Mouse (Mus musculus) ES-E14 (cell line): ENCODE results near the gene Fxyd5. TPM values are rescaled to one million over a fixed set of nuclear protein-coding genes. Genes with fewer than 3 reads are reported as not detected.

Experiments used
- DNase-seq: peaks from one replicate; pipeline ENCODE4 v3.0.0-alpha.2; 2013; ENCODE audit warnings: low read depth, low spot score
- H3K27ac ChIP-seq: 2 replicates; pipeline ENCODE4 v1.5.1; 2012; ENCODE audit warnings: low read depth, mild to moderate bottlenecking, low read length, moderate library complexity, mixed read lengths; ENCODE audit not compliant: poor library complexity, insufficient read depth, severe bottlenecking
- H3K36me3 ChIP-seq: 2 replicates; pipeline ENCODE4 v1.6.1; 2012; ENCODE audit warnings: mild to moderate bottlenecking, low read length, moderate library complexity, mixed read lengths; ENCODE audit not compliant: control insufficient read depth, poor library complexity, insufficient read depth, severe bottlenecking
- H3K4me1 ChIP-seq, 2 experiments: fragments of 150-350 bp in 1 of 2; sonication (generic) in 1 of 2; 2 replicates each; pipeline ENCODE4 v1.6.1; 2012; ENCODE audit warnings: low read length in 2 of 2, mild to moderate bottlenecking in 1 of 2, mixed read lengths in 1 of 2; ENCODE audit not compliant: control insufficient read depth in 2 of 2, insufficient read depth in 2 of 2, poor library complexity in 1 of 2
- H3K4me3 ChIP-seq, 2 experiments: fragments of 150-350 bp in 1 of 2; sonication (generic) in 1 of 2; 2 replicates each; pipeline ENCODE4 v1.5.1; 2012; ENCODE audit warnings: low read length in 2 of 2, low read depth in 1 of 2, mild to moderate bottlenecking in 1 of 2, mixed read lengths in 1 of 2; ENCODE audit not compliant: insufficient read depth in 1 of 2, poor library complexity in 1 of 2, severe bottlenecking in 1 of 2
- H3K9ac ChIP-seq: 2 replicates; pipeline ENCODE4 v1.6.1; 2012; ENCODE audit warnings: low read depth, mild to moderate bottlenecking, low read length, mixed read lengths; ENCODE audit not compliant: poor library complexity, insufficient read depth, severe bottlenecking
- H3K9me3 ChIP-seq: fragments of 150-350 bp; sonication (generic); 2 replicates; pipeline ENCODE4 v1.6.1; 2012; ENCODE audit warnings: low read depth, mild to moderate bottlenecking, low read length; ENCODE audit not compliant: control insufficient read depth, insufficient read depth
- CHD2 ChIP-seq: IDR thresholded peaks from 2 replicates; pipeline ENCODE4 v1.6.1; 2014; ENCODE audit warnings: mild to moderate bottlenecking, low read depth, low read length, inconsistent platforms
- HCFC1 ChIP-seq: IDR thresholded peaks from 2 replicates; pipeline ENCODE4 v1.6.1; 2012; ENCODE audit warnings: low read length, inconsistent platforms, borderline replicate concordance; ENCODE audit not compliant: insufficient read depth
- MAFK ChIP-seq: IDR thresholded peaks from 2 replicates; pipeline ENCODE4 v1.6.1; 2014; ENCODE audit warnings: mild to moderate bottlenecking, low read depth, low read length, inconsistent platforms; ENCODE audit not compliant: insufficient read depth
- ZC3H11A ChIP-seq: IDR thresholded peaks from 2 replicates; pipeline ENCODE4 v1.6.1; 2012; ENCODE audit warnings: low read depth, mild to moderate bottlenecking, inconsistent platforms, low read length, borderline replicate concordance
- ZNF384 ChIP-seq: IDR thresholded peaks from 2 replicates; pipeline ENCODE4 v1.6.1; 2012; ENCODE audit warnings: low read depth, low read length, inconsistent platforms
- in situ Hi-C, 2 experiments: fragments of 600-800 bp; cut with MboI; formaldehyde crosslinking; loops; one replicate each; pipeline ENCODE4 v1.15.1; 2025; ENCODE audit warnings: low sequenced_read_pairs in 2 of 2, inconsistent platforms in 1 of 2; ENCODE audit not compliant: unreplicated experiment in 2 of 2
- total RNA-seq: library from RNA; depleted of rRNA; stranded (reverse); fragments of 300-350 nt; gene quantifications from 2 replicates; pipeline ENCODE4 v1.2.3, GENCODE M21; 2012

The Fxyd5 gene
- total RNA-seq, 1 experiment = 16.0 TPM

DNA sequence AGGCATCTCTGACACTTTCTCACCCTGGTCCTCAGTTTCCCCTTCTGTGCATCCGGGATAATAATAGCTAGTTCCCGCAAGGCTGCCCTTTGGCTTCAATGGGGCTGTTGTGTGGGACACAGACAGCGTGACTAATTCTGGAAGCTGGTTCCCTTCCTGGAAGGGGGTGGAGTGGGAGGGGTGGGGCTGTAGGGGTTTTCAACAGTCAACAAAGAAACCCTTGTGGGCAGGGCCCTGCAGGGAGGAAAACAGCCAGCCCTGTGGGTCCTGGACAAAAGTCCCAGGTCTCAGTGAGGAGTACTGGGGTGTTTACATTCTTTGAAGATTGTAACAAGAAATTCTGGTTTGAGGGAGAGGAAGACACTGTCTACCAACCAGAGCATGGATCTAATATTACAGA, 42.9 kb upstream of the Fxyd5 start:
- Histone ChIP-seq H3K27ac (no peak overlapping the region), H3K4me1 (peaks cover 4 to 13% of the 10 kb centered on the region in 2 experiments), H3K4me3 (no peak overlapping the region), H3K36me3 (no peaks in the 10 kb centered on the region), H3K9me3 (no peaks in the 10 kb centered on the region), H3K9ac (no peak overlapping the region)
- no peak for DNase-seq
- TF ChIP-seq ZNF384 (no peak), ZC3H11A (no peak), MAFK (no peak), CHD2 (no peak), HCFC1 (no peak)
- in situ Hi-C loops = no loop called here

DNA sequence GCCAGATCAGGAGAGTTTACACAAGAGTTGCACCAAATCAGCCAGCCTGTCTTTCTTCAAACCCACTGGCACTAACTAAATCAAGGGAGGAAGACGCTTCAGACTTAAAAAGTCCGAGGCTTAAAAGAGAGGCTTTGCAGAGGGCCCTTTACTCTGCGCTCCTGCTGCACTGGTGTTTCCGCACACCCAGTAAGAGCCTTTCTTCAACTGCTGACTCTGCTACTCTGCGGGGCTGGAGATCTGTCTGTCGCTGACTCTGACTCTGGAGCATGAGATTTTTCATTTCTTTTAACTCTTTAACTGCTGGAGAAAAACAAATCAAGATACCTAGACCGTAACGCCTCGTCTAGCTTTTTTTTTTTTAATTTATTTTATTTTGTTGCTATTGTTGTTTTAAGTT, 41.9 kb upstream of the Fxyd5 start:
- DNase-seq = no peak
- H3K36me3 ChIP-seq = no peaks in the 10 kb centered on the region
- H3K27ac ChIP-seq = no peak overlapping the region
- H3K9me3 ChIP-seq = no peaks in the 10 kb centered on the region
- H3K9ac ChIP-seq = no peak overlapping the region
- in situ Hi-C loops = no loop called here
- H3K4me3 ChIP-seq = no peak overlapping the region
- H3K4me1 ChIP-seq = peaks cover 4 to 13% of the 10 kb centered on the region in 2 experiments
- no peak for TF ChIP-seq ZC3H11A
- TF ChIP-seq CHD2 = no peak
- no peak for TF ChIP-seq ZNF384
- TF ChIP-seq HCFC1 = no peak
- no peak for TF ChIP-seq MAFK

DNA sequence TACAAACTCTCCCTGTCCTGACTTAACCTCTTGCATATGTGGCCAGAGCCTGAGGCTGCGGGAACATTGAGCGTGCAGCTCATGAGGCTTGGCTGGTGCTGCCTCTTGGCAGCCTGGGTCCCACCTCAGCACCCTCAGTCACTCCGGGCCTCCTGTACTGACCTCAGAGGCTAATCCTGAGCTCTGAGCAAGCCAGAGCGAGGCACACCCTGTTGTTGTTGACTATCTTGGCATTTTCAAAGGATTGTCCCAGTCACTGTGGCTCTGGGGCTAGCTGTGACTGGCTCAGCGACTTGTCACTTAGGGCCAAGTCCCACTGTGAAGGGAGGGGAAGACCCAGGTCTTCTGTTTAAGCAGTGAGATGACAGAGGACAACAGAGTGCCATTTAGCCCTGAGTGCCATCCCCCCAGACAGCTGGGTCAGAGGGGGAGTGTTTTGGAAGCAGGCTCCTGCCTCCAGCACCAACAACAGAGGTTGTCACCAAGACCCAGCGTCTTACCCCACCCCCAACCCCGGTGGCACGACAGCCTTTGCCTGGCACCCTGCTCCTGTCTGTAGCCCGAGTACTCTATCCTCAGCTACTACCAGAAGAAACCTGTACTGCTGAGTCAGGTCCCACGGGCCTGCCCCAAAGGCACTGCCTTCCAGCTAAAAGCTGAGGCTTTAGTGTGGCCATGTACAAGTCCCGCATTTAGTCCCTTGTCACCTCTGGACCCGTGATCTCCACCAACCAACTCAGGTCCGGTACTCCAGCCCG, 40.7 kb upstream of the Fxyd5 start:
- Histone ChIP-seq H3K27ac (no peak overlapping the region), H3K36me3 (no peaks in the 10 kb centered on the region), H3K9me3 (no peaks in the 10 kb centered on the region), H3K9ac (no peak overlapping the region), H3K4me1 (peaks cover 4 to 13% of the 10 kb centered on the region in 2 experiments), H3K4me3 (no peak overlapping the region)
- DNase-seq = no peak
- TF ChIP-seq ZNF384 = no peak
- TF ChIP-seq HCFC1 = no peak
- no peak for TF ChIP-seq CHD2
- TF ChIP-seq MAFK = no peak
- no peak for TF ChIP-seq ZC3H11A
- in situ Hi-C loops = no loop called here

DNA sequence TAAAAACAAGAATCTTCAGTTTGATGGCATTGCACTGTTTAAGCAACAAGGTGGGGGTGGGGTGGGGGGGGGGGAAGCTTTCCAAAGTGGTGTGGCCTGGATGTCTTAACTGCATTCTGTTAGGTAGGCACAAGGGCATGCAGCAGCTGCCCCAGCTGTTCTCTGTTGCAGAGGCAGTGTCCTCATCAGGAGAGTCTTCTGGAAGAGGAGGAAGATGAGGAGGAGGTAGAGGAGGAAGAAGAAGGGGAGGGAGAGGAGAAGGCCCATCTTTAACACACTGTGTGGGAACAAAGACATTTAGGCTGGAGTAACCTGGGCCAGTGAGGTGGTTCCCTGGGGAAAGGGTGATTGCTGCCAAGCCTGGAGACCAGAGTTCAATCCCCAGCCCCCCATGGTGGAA, 39.8 kb upstream of the Fxyd5 start:
- Histone ChIP-seq H3K9ac (no peak overlapping the region), H3K9me3 (no peaks in the 10 kb centered on the region), H3K27ac (no peak overlapping the region), H3K4me3 (no peak overlapping the region), H3K4me1 (peaks cover 7 to 13% of the 10 kb centered on the region in 2 experiments), H3K36me3 (no peaks in the 10 kb centered on the region)
- DNase-seq = no peak
- in situ Hi-C loops = no loop called here
- TF ChIP-seq HCFC1 (no peak), ZNF384 (no peak), CHD2 (no peak), MAFK (no peak), ZC3H11A (no peak)

DNA sequence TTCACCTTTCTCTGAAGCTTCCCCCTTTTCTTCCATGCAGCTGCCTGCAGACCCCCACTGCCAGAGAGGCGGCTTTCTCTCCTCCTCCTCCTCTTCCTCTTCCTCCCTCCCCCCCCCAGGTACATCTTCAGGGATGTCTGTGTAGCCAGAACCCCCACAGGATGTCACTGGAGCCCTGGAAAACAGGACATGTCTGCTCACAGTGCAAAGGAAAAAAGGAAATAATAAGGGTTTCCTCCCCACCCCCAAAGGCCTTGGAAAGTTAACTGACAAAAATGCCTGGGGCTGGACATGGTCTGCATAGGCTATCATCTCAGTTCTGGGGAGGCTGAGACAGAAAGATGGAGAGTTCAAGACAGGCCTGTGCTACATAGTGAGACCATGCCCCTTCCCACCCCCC, 38.8 kb upstream of the Fxyd5 start:
- TF ChIP-seq MAFK (no peak), CHD2 (no peak), HCFC1 (no peak), ZC3H11A (no peak), ZNF384 (no peak)
- H3K4me3 ChIP-seq = no peak overlapping the region
- H3K27ac ChIP-seq = no peak overlapping the region
- H3K9me3 ChIP-seq = no peaks in the 10 kb centered on the region
- in situ Hi-C loops = no loop called here
- no peak for DNase-seq
- no peak overlapping the region for H3K9ac ChIP-seq
- peaks cover 9 to 13% of the 10 kb centered on the region in 2 experiments for H3K4me1 ChIP-seq
- no peaks in the 10 kb centered on the region for H3K36me3 ChIP-seq
